Mouse (Mus musculus) kidney, adult 2 months (tissue): Measurements from ENCODE around the gene Sqstm1. TPM values are rescaled to one million over a fixed set of nuclear protein-coding genes. Genes with fewer than 3 reads are reported as not detected.
A peak's percentile ranks its signal among the peaks of the same experiment; 100 is the strongest.

Experiments used
- DNase-seq: peaks from one replicate; pipeline ENCODE4 v3.0.0; 2021
- H3K27ac ChIP-seq: fragments of 200-500 bp; 2 replicates; pipeline ENCODE4 v1.5.1; 2012; ENCODE audit warnings: low read depth, low read length, control low read depth, inconsistent platforms; ENCODE audit not compliant: insufficient read depth
- H3K27me3 ChIP-seq: fragments of 200-500 bp; replicated peaks from 2 replicates; pipeline ENCODE4 v1.6.1; 2012; ENCODE audit warnings: mild to moderate bottlenecking, moderate library complexity, low read length, inconsistent platforms; ENCODE audit not compliant: control insufficient read depth, insufficient read depth
- H3K36me3 ChIP-seq: fragments of 200-500 bp; 2 replicates; pipeline ENCODE4 v1.6.1; 2012; ENCODE audit warnings: mild to moderate bottlenecking, moderate library complexity, low read length, inconsistent platforms; ENCODE audit not compliant: control insufficient read depth, insufficient read depth
- H3K4me1 ChIP-seq: fragments of 200-500 bp; 2 replicates; pipeline ENCODE4 v1.6.1; 2011; ENCODE audit warnings: low read length; ENCODE audit not compliant: control insufficient read depth, insufficient read depth
- H3K4me3 ChIP-seq: fragments of 200-500 bp; 2 replicates; pipeline ENCODE4 v1.5.1; 2011; ENCODE audit warnings: mild to moderate bottlenecking, low read depth, low read length, control low read depth; ENCODE audit not compliant: insufficient read depth
- CTCF ChIP-seq: fragments of 200-500 bp; conservative IDR thresholded peaks from 2 replicates; pipeline ENCODE4 v1.5.1; 2011; ENCODE audit warnings: low read depth, mild to moderate bottlenecking, control low read depth, low read length, moderate library complexity, mixed read lengths; ENCODE audit not compliant: insufficient read depth, insufficient read length
- POLR2A ChIP-seq: fragments of 200-500 bp; IDR thresholded peaks from one replicate; pipeline ENCODE4 v1.6.1; 2011; ENCODE audit warnings: low read depth, low read length, control low read depth
- WGBS: fragments of 180-500 bp; shearing (Covaris S2); methylation state at CpG from one replicate; pipeline ENCODE4 v1.1.7; 2018; 5-methylcytosine and 5-hydroxymethylcytosine counted together
- polyA plus RNA-seq: library from polyadenylated mRNA; depleted of rRNA; stranded (reverse); fragments of >200 nt; gene quantifications from 2 replicates; pipeline ENCODE4 v1.2.3, GENCODE M21; 2012

Sqstm1 gene
- polyA plus RNA-seq, 1 experiment = 337 TPM

GRCm38 (mm10) chr11:50159347-50159746 lies 51.3 kb downstream of the Sqstm1 start:
- H3K36me3 ChIP-seq = peaks cover 5% of the 10 kb centered on the region; the same call in 1 of the 2 replicates
- no peak overlapping the region for H3K27ac ChIP-seq
- 68% methylated on average over 4 of the region's 4 CpGs for WGBS
- no peaks in the 10 kb centered on the region for H3K27me3 ChIP-seq
- TF ChIP-seq CTCF = no peak
- no peak for TF ChIP-seq POLR2A
- peaks cover 15% of the 10 kb centered on the region; the same call in 1 of the 2 replicates for H3K4me1 ChIP-seq
- H3K4me3 ChIP-seq = no peak overlapping the region
- no peak for DNase-seq

GRCm38 (mm10) chr11:50158346-50158745 lies 52.3 kb downstream of the Sqstm1 start:
- no peak for TF ChIP-seq POLR2A
- TF ChIP-seq CTCF = no peak
- no peak overlapping the region for H3K27ac ChIP-seq
- peaks cover 15% of the 10 kb centered on the region; the same call in 1 of the 2 replicates for H3K4me1 ChIP-seq
- WGBS = 64% methylated on average over 7 of the region's 7 CpGs
- peaks cover 5% of the 10 kb centered on the region; the same call in 1 of the 2 replicates for H3K36me3 ChIP-seq
- DNase-seq = peak; percentile 80
- H3K4me3 ChIP-seq = no peak overlapping the region
- H3K27me3 ChIP-seq = no peaks in the 10 kb centered on the region

GRCm38 (mm10) chr11:50156725-50157258 lies 53.8 kb downstream of the Sqstm1 start:
- H3K27ac ChIP-seq = no peak overlapping the region
- 80% methylated on average over 16 of the region's 16 CpGs for WGBS
- DNase-seq = no peak
- H3K36me3 ChIP-seq = peaks cover 7% of the 10 kb centered on the region; the same call in 1 of the 2 replicates
- peaks cover 9% of the 10 kb centered on the region; the same call in 1 of the 2 replicates for H3K4me1 ChIP-seq
- no peak overlapping the region for H3K4me3 ChIP-seq
- no peak for TF ChIP-seq CTCF
- no peak for TF ChIP-seq POLR2A
- H3K27me3 ChIP-seq = no peaks in the 10 kb centered on the region

GRCm38 (mm10) chr11:50155785-50156184 lies 54.8 kb downstream of the Sqstm1 start:
- H3K36me3 ChIP-seq = peaks cover 7% of the 10 kb centered on the region
- no peak for DNase-seq
- H3K27me3 ChIP-seq = no peaks in the 10 kb centered on the region
- 95% methylated on average over 2 of the region's 2 CpGs for WGBS
- TF ChIP-seq CTCF (no peak), POLR2A (no peak)
- no peak overlapping the region for H3K27ac ChIP-seq
- peaks cover 9% of the 10 kb centered on the region; the same call in 1 of the 2 replicates for H3K4me1 ChIP-seq
- no peak overlapping the region for H3K4me3 ChIP-seq

GRCm38 (mm10) chr11:50154777-50155520 lies 55.7 kb downstream of the Sqstm1 start:
- Histone ChIP-seq H3K4me3 (no peak overlapping the region), H3K36me3 (peaks cover 7% of the 10 kb centered on the region), H3K4me1 (peaks cover 9% of the 10 kb centered on the region; the same call in 1 of the 2 replicates), H3K27me3 (no peaks in the 10 kb centered on the region), H3K27ac (no peak overlapping the region)
- 62% methylated on average over 12 of the region's 12 CpGs for WGBS
- TF ChIP-seq CTCF = 0 out of 2 replicates have a peak, but pooled peaks have one; percentile 21
- TF ChIP-seq POLR2A = no peak
- no peak for DNase-seq

GRCm38 (mm10) chr11:50154166-50154565 lies 56.5 kb downstream of the Sqstm1 start:
- Histone ChIP-seq H3K4me1 (peaks cover 6% of the 10 kb centered on the region; the same call in 1 of the 2 replicates), H3K27ac (no peak overlapping the region), H3K4me3 (no peak overlapping the region), H3K36me3 (peaks cover 9% of the 10 kb centered on the region), H3K27me3 (no peaks in the 10 kb centered on the region)
- no peak for DNase-seq
- no peak for TF ChIP-seq CTCF
- TF ChIP-seq POLR2A = no peak
- WGBS = 64% methylated on average over 9 of the region's 9 CpGs

- DNase-seq = no peak
- Histone ChIP-seq H3K4me1 (no peaks in the 10 kb centered on the region), H3K27me3 (no peaks in the 10 kb centered on the region), H3K4me3 (no peak overlapping the region), H3K27ac (no peak overlapping the region), H3K36me3 (peaks cover 4% of the 10 kb centered on the region)
- TF ChIP-seq POLR2A (no peak), CTCF (no peak)
- 82% methylated on average over 3 of the region's 3 CpGs for WGBS
These were observed 59.3 kb downstream of the Sqstm1 start for GRCm38 (mm10) chr11:50151374-50151773.
